Mouse (Mus musculus) liver, embryonic 12.5 days (tissue): ENCODE results near the gene Cldn4. TPM values are rescaled to one million over a fixed set of nuclear protein-coding genes. Genes with fewer than 3 reads are reported as not detected.
A peak's percentile ranks its signal among the peaks of the same experiment; 100 is the strongest.

ENCODE experiments used
- ATAC-seq: fragments of 200-750 bp; cut with Nextera tagmentation; 2 replicates; pipeline ENCODE4 v1.8.0; 2017; ENCODE audit warnings: moderate number of reproducible peaks, mild to moderate bottlenecking, moderate library complexity
- H3K27ac ChIP-seq: fragments of 300-500 bp; sonication (generic); 2 replicates; pipeline ENCODE4 v1.5.1; 2016; ENCODE audit warnings: mild to moderate bottlenecking
- H3K27me3 ChIP-seq: fragments of 300-500 bp; sonication (generic); replicated peaks from 2 replicates; pipeline ENCODE4 v1.6.1; 2016; ENCODE audit warnings: mild to moderate bottlenecking, moderate library complexity
- H3K36me3 ChIP-seq: fragments of 300-500 bp; sonication (generic); 2 replicates; pipeline ENCODE4 v1.6.1; 2016; ENCODE audit warnings: mild to moderate bottlenecking, moderate library complexity
- H3K4me1 ChIP-seq: fragments of 300-500 bp; sonication (generic); 2 replicates; pipeline ENCODE4 v1.6.1; 2016
- H3K4me2 ChIP-seq: fragments of 300-500 bp; sonication (generic); 2 replicates; pipeline ENCODE4 v1.6.1; 2016; ENCODE audit warnings: mild to moderate bottlenecking, moderate library complexity
- H3K4me3 ChIP-seq: fragments of 300-500 bp; sonication (generic); 2 replicates; pipeline ENCODE4 v1.5.1; 2016; ENCODE audit warnings: mild to moderate bottlenecking, moderate library complexity
- H3K9ac ChIP-seq: fragments of 300-500 bp; sonication (generic); 2 replicates; pipeline ENCODE4 v1.6.1; 2016; ENCODE audit warnings: mild to moderate bottlenecking, moderate library complexity
- H3K9me3 ChIP-seq: fragments of 300-500 bp; sonication (generic); replicated peaks from 2 replicates; pipeline ENCODE4 v1.6.1; 2016; ENCODE audit warnings: mild to moderate bottlenecking, moderate library complexity
- WGBS: fragments of 180-500 bp; shearing (Covaris S2); methylation state at CpG from one replicate; pipeline ENCODE4 v1.1.7; 2016; ENCODE audit not compliant: insufficient replicate concordance; 5-methylcytosine and 5-hydroxymethylcytosine counted together
- polyA plus RNA-seq: library from polyadenylated mRNA; unstranded; fragments of >200 nt; fragmentation: Nextera tagmentation; extraction: Ambion mirVana; gene quantifications from 2 replicates; pipeline ENCODE4 v1.2.1, GENCODE M21; 2016

Gene Cldn4
- 0.28 and 0.49 TPM in 2 replicates for polyA plus RNA-seq

DNA sequence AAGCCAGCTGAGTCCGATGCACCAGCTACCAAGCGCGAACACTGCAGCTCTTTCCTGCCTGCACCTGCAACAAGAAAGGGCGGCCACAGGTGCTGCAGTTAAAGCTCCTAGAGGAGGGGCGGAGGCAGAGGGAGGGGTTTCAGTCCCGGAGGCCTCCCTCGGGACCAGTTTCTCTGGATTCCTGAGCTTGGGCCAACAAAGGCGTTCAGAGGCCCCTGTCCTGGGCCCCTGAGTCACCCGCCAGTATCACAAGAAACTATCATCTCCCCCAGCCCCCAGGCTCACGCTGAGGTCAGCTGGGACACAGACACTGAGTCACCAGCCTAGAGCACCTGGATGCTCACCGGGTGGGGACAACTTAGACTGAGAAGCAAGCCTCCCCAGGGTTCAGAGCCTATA, at the start of gene Cldn4:
Gene Cldn4, minus strand, starts transcription at position 78 of the 399 bp plus-strand sequence.
- no peaks in the 10 kb centered on the region for H3K9me3 ChIP-seq
- H3K9ac ChIP-seq, result no peak within 1 kb of the TSS
- no peak within 1 kb of the TSS for H3K27ac ChIP-seq
- H3K27me3 ChIP-seq, result peaks cover 60% of the 10 kb centered on the region
- H3K4me3 ChIP-seq, result no peak within 1 kb of the TSS
- H3K4me1 ChIP-seq, result peaks cover 22% of the 10 kb centered on the region
- WGBS, result 44% methylated on average over 11 of the region's 11 CpGs
- 0 out of 2 replicates have a peak within 1 kb of the TSS, but pooled peaks have one; percentile 9 for H3K4me2 ChIP-seq
- ATAC-seq, result no peak
- no peaks in the 10 kb centered on the region for H3K36me3 ChIP-seq

- no peak for ATAC-seq
- Histone ChIP-seq H3K9me3 (no peaks in the 10 kb centered on the region), H3K27ac (no peak overlapping the region), H3K36me3 (no peaks in the 10 kb centered on the region), H3K27me3 (peaks cover 37% of the 10 kb centered on the region), H3K4me1 (no peaks in the 10 kb centered on the region), H3K4me2 (no peak overlapping the region), H3K9ac (no peak overlapping the region), H3K4me3 (no peak overlapping the region)
- 76% methylated on average over 5 of the region's 5 CpGs for WGBS
Observed at GRCm38 (mm10) chr5:134992566-134992965, 45.8 kb upstream of the Cldn4 start.

DNA sequence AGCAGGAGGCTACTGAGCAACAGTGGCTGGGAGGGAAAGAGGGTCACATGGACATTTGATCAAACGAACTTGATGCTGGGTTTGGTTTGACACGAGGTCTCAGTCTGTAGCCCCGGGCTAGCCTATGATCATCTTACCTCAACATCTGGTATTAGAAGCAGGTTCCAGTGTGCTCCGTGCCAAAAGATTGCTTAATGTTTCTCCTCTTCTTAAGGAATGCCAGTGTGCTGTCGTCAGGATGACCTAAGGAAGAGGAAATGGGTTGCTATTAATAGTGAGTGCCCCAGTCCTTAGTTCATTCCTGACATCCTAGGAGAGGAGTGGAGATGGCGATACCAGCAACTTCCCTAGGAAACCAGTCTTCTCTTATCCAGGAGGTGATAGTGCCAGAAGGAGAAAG, 43.0 kb upstream of the Cldn4 start:
- no peak overlapping the region for H3K4me3 ChIP-seq
- H3K36me3 ChIP-seq, result no peaks in the 10 kb centered on the region
- H3K9ac ChIP-seq, result no peak overlapping the region
- H3K9me3 ChIP-seq, result no peaks in the 10 kb centered on the region
- H3K27ac ChIP-seq, result no peak overlapping the region
- ATAC-seq, result no peak
- no peak overlapping the region for H3K4me2 ChIP-seq
- H3K4me1 ChIP-seq, result peaks cover 19% of the 10 kb centered on the region
- 33% methylated on average over 6 of the region's 6 CpGs for WGBS
- peaks cover 65% of the 10 kb centered on the region for H3K27me3 ChIP-seq

GRCm38 (mm10) chr5:134989166-134989565, 42.4 kb upstream of the Cldn4 start:
- WGBS, result 43% methylated on average over 11 of the region's 11 CpGs
- Histone ChIP-seq H3K36me3 (no peaks in the 10 kb centered on the region), H3K4me3 (no peak overlapping the region), H3K27ac (no peak overlapping the region), H3K27me3 (peaks cover 71% of the 10 kb centered on the region), H3K9me3 (no peaks in the 10 kb centered on the region), H3K4me1 (peaks cover 19% of the 10 kb centered on the region), H3K4me2 (no peak overlapping the region), H3K9ac (no peak overlapping the region)
- no peak for ATAC-seq

DNA sequence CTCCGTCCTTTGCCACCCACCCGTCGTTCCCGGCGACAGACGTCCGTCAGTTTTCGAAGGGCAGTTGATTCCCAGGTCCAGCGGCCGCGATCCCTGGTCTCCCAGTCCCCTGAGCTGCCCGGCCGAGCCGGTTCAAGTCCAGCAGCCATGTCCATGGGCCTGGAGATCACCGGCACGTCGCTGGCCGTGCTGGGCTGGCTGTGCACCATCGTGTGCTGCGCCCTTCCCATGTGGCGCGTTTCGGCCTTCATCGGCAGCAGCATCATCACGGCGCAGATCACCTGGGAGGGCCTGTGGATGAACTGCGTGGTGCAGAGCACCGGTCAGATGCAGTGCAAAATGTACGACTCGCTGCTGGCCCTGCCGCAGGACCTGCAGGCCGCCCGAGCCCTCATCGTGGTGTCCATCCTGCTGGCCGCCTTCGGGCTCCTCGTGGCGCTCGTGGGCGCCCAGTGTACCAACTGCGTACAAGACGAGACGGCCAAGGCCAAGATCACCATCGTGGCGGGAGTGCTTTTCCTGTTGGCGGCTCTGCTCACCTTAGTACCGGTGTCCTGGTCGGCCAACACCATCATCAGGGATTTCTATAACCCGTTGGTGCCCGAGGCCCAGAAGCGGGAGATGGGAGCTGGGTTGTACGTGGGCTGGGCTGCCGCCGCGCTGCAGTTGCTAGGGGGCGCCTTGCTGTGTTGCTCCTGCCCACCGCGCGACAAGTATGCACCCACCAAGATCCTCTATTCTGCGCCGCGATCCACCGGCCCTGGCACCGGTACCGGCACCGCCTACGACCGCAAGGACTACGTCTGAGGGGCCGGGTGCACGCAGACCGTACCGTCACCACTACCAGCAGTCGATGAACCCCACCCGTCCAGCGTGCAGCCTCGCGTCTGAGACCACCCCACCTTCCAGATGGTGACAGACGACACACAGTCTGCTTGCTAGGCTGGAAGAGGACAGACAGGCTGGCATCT, 39.8 kb upstream of the Cldn4 start:
- 6% methylated on average over 79 of the region's 79 CpGs for WGBS
- H3K9me3 ChIP-seq, result no peaks in the 10 kb centered on the region
- no peak overlapping the region for H3K9ac ChIP-seq
- no peak overlapping the region for H3K27ac ChIP-seq
- H3K4me2 ChIP-seq, result peak overlapping the region; percentile 51
- H3K36me3 ChIP-seq, result no peaks in the 10 kb centered on the region
- H3K27me3 ChIP-seq, result peaks cover 80% of the 10 kb centered on the region
- peaks cover 19% of the 10 kb centered on the region for H3K4me1 ChIP-seq
- peak overlapping the region; percentile 28 for H3K4me3 ChIP-seq
- ATAC-seq, result no peak

- no peak within 1 kb of the TSS for H3K27ac ChIP-seq
- no peak within 1 kb of the TSS for H3K9ac ChIP-seq
- H3K4me2 ChIP-seq, result peak within 1 kb of the TSS; percentile 51
- H3K27me3 ChIP-seq, result peaks cover 75% of the 10 kb centered on the region
- 3% methylated on average over 25 of the region's 25 CpGs for WGBS
- peaks cover 22% of the 10 kb centered on the region for H3K4me1 ChIP-seq
- ATAC-seq, result peak; percentile 31; the same call in 1 of the 2 replicates
- H3K4me3 ChIP-seq, result peak within 1 kb of the TSS; percentile 28
- H3K9me3 ChIP-seq, result no peaks in the 10 kb centered on the region
- H3K36me3 ChIP-seq, result no peaks in the 10 kb centered on the region
Observed at GRCm38 (mm10) chr5:134985633-134986297, 39.0 kb upstream of the Cldn4 start, which contains the start of gene Cldn3. Gene Cldn3, plus strand, starts transcription at chr5:134986214.

- Histone ChIP-seq H3K4me3 (no peak overlapping the region), H3K9me3 (no peaks in the 10 kb centered on the region), H3K4me1 (peaks cover 30% of the 10 kb centered on the region), H3K36me3 (no peaks in the 10 kb centered on the region), H3K27ac (no peak overlapping the region), H3K9ac (no peak overlapping the region), H3K27me3 (peaks cover 55% of the 10 kb centered on the region), H3K4me2 (no peak overlapping the region)
- WGBS, result 47% methylated on average over 3 of the region's 3 CpGs
- no peak for ATAC-seq
Observed at GRCm38 (mm10) chr5:134983771-134984170, 37.0 kb upstream of the Cldn4 start.

DNA sequence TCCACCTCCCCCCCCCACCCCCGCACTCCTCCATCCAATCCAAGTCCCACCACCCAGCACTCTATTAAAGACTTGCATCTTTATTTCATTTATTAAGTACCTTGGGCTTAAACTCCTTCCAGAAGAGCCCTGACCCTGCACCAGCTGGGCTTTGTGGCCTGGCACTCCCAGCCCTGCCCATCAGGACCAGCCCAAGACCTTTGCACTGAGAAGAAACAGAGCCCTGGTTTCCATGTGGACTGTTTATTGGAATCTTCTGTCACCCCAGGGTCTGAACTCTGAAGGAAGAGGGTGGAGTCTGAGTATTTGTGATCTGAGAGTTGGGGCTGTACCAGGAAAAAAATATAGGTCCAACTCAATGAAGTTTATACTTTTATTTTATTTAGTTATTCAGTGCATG, 36.4 kb upstream of the Cldn4 start:
- Histone ChIP-seq H3K9ac (no peak overlapping the region), H3K9me3 (no peaks in the 10 kb centered on the region), H3K27ac (no peak overlapping the region), H3K4me2 (no peak overlapping the region), H3K4me3 (no peak overlapping the region), H3K36me3 (no peaks in the 10 kb centered on the region), H3K27me3 (peaks cover 49% of the 10 kb centered on the region), H3K4me1 (peaks cover 31% of the 10 kb centered on the region)
- WGBS, result 79% methylated on average over 1 of the region's 1 CpGs
- ATAC-seq, result no peak

- WGBS, result 34% methylated on average over 10 of the region's 10 CpGs
- Histone ChIP-seq H3K9me3 (no peaks in the 10 kb centered on the region), H3K27ac (no peak overlapping the region), H3K36me3 (no peaks in the 10 kb centered on the region), H3K9ac (no peak overlapping the region), H3K27me3 (peaks cover 29% of the 10 kb centered on the region), H3K4me2 (no peak overlapping the region), H3K4me1 (peaks cover 37% of the 10 kb centered on the region), H3K4me3 (no peak overlapping the region)
- no peak for ATAC-seq
Observed at GRCm38 (mm10) chr5:134981149-134981548, 34.4 kb upstream of the Cldn4 start.

- ATAC-seq, result no peak
- Histone ChIP-seq H3K36me3 (no peaks in the 10 kb centered on the region), H3K4me2 (no peak overlapping the region), H3K27ac (no peak overlapping the region), H3K9ac (no peak overlapping the region), H3K9me3 (no peaks in the 10 kb centered on the region), H3K4me3 (no peak overlapping the region), H3K4me1 (peaks cover 60% of the 10 kb centered on the region), H3K27me3 (no peaks in the 10 kb centered on the region)
- 26% methylated on average over 4 of the region's 4 CpGs for WGBS
Observed at GRCm38 (mm10) chr5:134977837-134978236, 31.1 kb upstream of the Cldn4 start.

- WGBS, result 41% methylated on average over 14 of the region's 14 CpGs
- no peaks in the 10 kb centered on the region for H3K27me3 ChIP-seq
- no peaks in the 10 kb centered on the region for H3K9me3 ChIP-seq
- ATAC-seq, result no peak
- no peak overlapping the region for H3K4me3 ChIP-seq
- H3K9ac ChIP-seq, result no peak overlapping the region
- 0 out of 2 replicates have a peak overlapping the region, but pooled peaks have one; percentile 9 for H3K4me2 ChIP-seq
- H3K4me1 ChIP-seq, result peaks cover 63% of the 10 kb centered on the region
- H3K27ac ChIP-seq, result no peak overlapping the region
- H3K36me3 ChIP-seq, result no peaks in the 10 kb centered on the region
Observed at GRCm38 (mm10) chr5:134976577-134977250, 30.0 kb upstream of the Cldn4 start.
